Mouse (Mus musculus): ENCODE data around the gene Bri3bp. TPM values are rescaled to one million over a fixed set of nuclear protein-coding genes. Genes with fewer than 3 reads are reported as not detected.

Gene Bri3bp
- polyA plus RNA-seq, 1 experiment: 24.8 TPM

DNA sequence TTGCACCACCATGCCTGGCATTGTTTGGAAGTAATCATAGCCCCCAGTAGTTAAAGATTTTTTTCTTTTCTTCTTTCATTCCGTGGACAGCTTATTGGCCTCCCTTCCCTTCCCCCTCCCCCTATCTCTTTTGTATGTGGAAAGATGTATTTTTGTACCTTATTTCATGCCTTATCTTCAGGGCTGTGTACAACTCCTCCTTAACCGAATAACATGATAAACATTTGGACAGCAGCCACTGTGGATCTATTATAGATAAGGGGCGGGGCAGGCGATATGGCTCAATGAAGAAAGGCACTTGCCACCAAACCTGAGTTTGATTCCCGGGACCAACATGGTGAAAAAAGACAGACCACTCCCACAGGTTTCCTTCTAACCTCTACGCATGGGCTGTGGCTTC is 16.2 kb downstream of the Bri3bp start:
- Histone ChIP-seq H3K4me2 (ENCODE audit: low read depth) (no peak overlapping the region), H3K27me3 (ENCODE audit: control insufficient read depth, insufficient read depth, insufficient read length) (no peaks in the 10 kb centered on the region), H3K4me3 (no peak overlapping the region), H3K36me3 (ENCODE audit: control insufficient read depth, insufficient read depth) (peaks cover 11% of the 10 kb centered on the region), H3K79me2 (ENCODE audit: control insufficient read depth, insufficient read depth) (no peaks in the 10 kb centered on the region), H3ac (ENCODE audit: control insufficient read depth, insufficient read length) (no peak overlapping the region)
- TF ChIP-seq USF1 (IDR thresholded peaks at IDR 0.05; ENCODE audit: low read depth): no peak

DNA sequence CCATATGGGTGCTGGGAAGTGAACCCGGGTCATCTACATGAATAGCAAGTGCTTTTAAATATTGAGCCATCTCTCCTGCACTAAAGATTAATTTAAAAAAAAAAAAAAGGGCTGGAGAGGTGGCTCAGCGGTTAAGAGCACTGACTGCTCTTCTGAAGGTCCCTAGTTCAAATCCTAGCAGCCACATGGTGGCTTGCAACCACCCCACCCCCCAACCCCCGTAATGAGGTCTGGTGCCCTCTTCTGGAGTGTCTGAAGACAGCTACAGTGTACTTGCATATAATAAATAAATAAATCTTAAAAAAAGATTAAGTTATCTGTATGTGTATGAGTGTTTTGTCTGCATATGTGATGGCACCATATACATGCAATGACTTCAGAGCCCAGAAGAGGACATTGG is 19.2 kb downstream of the Bri3bp start:
- no peak for TF ChIP-seq MYOD1 (IDR thresholded peaks at IDR 0.05; ENCODE audit: control insufficient read depth in 1 of 3, insufficient read length in 2 of 3, low read depth in 2 of 3)

DNA sequence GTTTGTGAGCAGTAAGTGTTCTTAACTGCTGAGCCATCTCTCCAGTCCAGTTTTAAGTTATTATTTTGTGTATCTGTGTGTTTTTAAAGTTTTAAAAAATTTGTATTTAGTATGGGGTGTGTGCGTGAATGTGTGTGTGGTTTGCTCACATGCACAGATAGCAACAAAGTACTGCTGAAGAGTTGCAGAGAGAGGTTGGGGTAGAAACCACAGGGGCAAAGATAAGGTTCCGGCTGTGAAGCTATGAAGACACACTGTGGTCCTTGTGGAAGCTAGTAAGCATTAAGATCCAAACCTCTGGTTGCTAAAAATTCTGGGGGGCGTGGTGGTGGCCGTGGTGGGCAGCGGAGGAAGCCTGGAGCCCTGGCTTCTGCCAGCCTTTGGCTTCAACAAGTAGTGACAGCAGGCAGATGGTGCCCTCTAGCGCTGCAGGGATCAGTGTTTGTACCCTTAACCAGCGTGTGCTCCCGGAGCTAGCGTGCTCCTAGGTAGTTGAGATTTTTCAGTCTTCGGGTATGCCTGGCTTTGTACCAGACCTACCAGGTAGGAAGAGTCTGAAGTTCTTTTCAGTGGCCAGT is 20.6 kb downstream of the Bri3bp start:
- no peaks in the 10 kb centered on the region for H3K36me3 ChIP-seq (ENCODE audit: control insufficient read depth, insufficient read depth)
- no peaks in the 10 kb centered on the region for H3K27me3 ChIP-seq (ENCODE audit: control insufficient read depth, insufficient read depth, insufficient read length)
- H3K4me3 ChIP-seq: no peak overlapping the region
- H3K4me2 ChIP-seq (ENCODE audit: low read depth): no peak overlapping the region
- no peak overlapping the region for H3ac ChIP-seq (ENCODE audit: control insufficient read depth, insufficient read length)
- no peaks in the 10 kb centered on the region for H3K79me2 ChIP-seq (ENCODE audit: control insufficient read depth, insufficient read depth)
- no peak for TF ChIP-seq USF1 (IDR thresholded peaks at IDR 0.05; ENCODE audit: low read depth)
- TF ChIP-seq REST (IDR thresholded peaks at IDR 0.05; ENCODE audit: insufficient read depth, insufficient read length): no peak
- TF ChIP-seq E2F4 (IDR thresholded peaks at IDR 0.05; ENCODE audit: insufficient read depth): no peak
- peak; percentile 67 for TF ChIP-seq POLR2AphosphoS2 (IDR thresholded peaks at IDR 0.05; ENCODE audit: insufficient read length, low read depth)
- no peak for TF ChIP-seq CEBPB (IDR thresholded peaks at IDR 0.05; ENCODE audit: insufficient read depth, poor library complexity, severe bottlenecking)

More for the DNA sequence above, 19.2 kb downstream of the Bri3bp start:
- H3ac ChIP-seq (ENCODE audit: control insufficient read depth, insufficient read length): no peak overlapping the region
- H3K79me2 ChIP-seq (ENCODE audit: control insufficient read depth, insufficient read depth): no peaks in the 10 kb centered on the region
- no peak overlapping the region for H3K4me2 ChIP-seq (ENCODE audit: low read depth)
- H3K36me3 ChIP-seq (ENCODE audit: control insufficient read depth, insufficient read depth): peaks cover 2% of the 10 kb centered on the region
- no peak overlapping the region for H3K4me3 ChIP-seq
- no peaks in the 10 kb centered on the region for H3K27me3 ChIP-seq (ENCODE audit: control insufficient read depth, insufficient read depth, insufficient read length)

DNA sequence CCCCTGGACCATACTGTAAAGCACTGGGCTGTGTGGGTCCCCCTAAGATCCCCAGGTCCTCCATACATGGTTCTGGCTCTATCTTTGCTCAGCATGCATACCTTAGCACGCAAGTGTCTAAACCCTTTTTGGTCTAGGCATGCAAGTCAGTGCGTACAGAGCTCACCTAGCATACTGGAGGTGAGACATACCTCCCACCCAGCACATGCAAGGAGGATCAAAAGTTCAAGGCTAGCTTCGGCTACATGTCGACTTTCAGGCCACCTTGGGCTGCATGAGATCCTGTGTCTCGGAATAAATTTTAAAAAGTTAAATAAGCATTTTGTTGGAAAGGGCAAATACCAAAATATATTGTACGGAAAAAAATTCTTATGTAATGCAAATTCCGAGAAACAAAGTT is 23.8 kb downstream of the Bri3bp start:
- no peaks in the 10 kb centered on the region for H3K36me3 ChIP-seq (ENCODE audit: control insufficient read depth, insufficient read depth)
- no peak overlapping the region for H3ac ChIP-seq (ENCODE audit: control insufficient read depth, insufficient read length)
- H3K27me3 ChIP-seq (ENCODE audit: control insufficient read depth, insufficient read depth, insufficient read length): no peaks in the 10 kb centered on the region
- no peaks in the 10 kb centered on the region for H3K79me2 ChIP-seq (ENCODE audit: control insufficient read depth, insufficient read depth)
- H3K4me2 ChIP-seq (ENCODE audit: low read depth): peak overlapping the region; percentile 80
- TF ChIP-seq REST (IDR thresholded peaks at IDR 0.05; ENCODE audit: insufficient read depth, insufficient read length) (no peak), CEBPB (IDR thresholded peaks at IDR 0.05; ENCODE audit: insufficient read depth, poor library complexity, severe bottlenecking) (no peak), MYOD1 (IDR thresholded peaks at IDR 0.05; ENCODE audit: control insufficient read depth in 1 of 3, insufficient read length in 2 of 3, low read depth in 2 of 3) (no peak), TCF3 (IDR thresholded peaks at IDR 0.05; ENCODE audit: insufficient read length, low read depth) (no peak), USF1 (IDR thresholded peaks at IDR 0.05; ENCODE audit: low read depth) (no peak), POLR2AphosphoS2 (IDR thresholded peaks at IDR 0.05; ENCODE audit: insufficient read length, low read depth) (no peak), SRF (IDR thresholded peaks at IDR 0.05; ENCODE audit: control insufficient read depth, insufficient read length, low read depth) (no peak), POLR2A (IDR thresholded peaks at IDR 0.05; ENCODE audit: insufficient read length, low read depth) (no peak), TCF12 (IDR thresholded peaks at IDR 0.05; ENCODE audit: insufficient read depth, poor library complexity, severe bottlenecking) (no peak), MAX (IDR thresholded peaks at IDR 0.05; ENCODE audit: low read depth) (no peak), MYOG (IDR thresholded peaks at IDR 0.05; ENCODE audit: control insufficient read depth in 1 of 3, insufficient read depth in 1 of 3, insufficient read length in 2 of 3, low read depth in 2 of 3) (no peak), E2F4 (IDR thresholded peaks at IDR 0.05; ENCODE audit: insufficient read depth) (no peak)
- peak overlapping the region; percentile 18 for H3K4me3 ChIP-seq

DNA sequence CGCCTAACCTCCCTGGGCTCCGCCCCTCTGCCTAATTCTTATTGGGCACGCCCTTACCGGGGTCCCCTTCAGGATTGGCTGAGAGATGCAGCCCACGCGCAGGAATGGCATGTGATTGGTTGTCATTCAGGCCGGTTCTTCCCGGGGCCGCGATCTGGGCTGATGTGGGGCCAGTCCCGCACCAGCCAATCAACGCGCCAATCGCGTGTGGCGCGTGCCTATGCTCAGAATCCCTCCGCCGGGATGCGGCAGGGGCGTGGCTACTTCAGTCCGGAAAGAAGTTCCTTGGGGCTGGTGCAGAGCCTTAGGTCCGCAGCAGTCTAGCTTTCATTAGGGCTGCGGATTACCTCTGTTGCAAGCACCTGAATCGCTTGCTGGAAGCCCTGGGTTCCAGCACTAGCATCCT is 24.3 kb downstream of the Bri3bp start:
- peak overlapping the region; percentile 80 for H3K4me2 ChIP-seq (ENCODE audit: low read depth)
- H3K27me3 ChIP-seq (ENCODE audit: control insufficient read depth, insufficient read depth, insufficient read length): no peaks in the 10 kb centered on the region
- no peaks in the 10 kb centered on the region for H3K79me2 ChIP-seq (ENCODE audit: control insufficient read depth, insufficient read depth)
- TF ChIP-seq MAX (IDR thresholded peaks at IDR 0.05; ENCODE audit: low read depth): no peak
- TF ChIP-seq USF1 (IDR thresholded peaks at IDR 0.05; ENCODE audit: low read depth): peak; percentile 47
- peak in 1 of 3 experiments; percentile 25 for TF ChIP-seq MYOG (IDR thresholded peaks at IDR 0.05; ENCODE audit: control insufficient read depth in 1 of 3, insufficient read depth in 1 of 3, insufficient read length in 2 of 3, low read depth in 2 of 3)
- TF ChIP-seq CEBPB (IDR thresholded peaks at IDR 0.05; ENCODE audit: insufficient read depth, poor library complexity, severe bottlenecking): no peak
- TF ChIP-seq MYOD1 (IDR thresholded peaks at IDR 0.05; ENCODE audit: control insufficient read depth in 1 of 3, insufficient read length in 2 of 3, low read depth in 2 of 3): no peak
- peak; percentile 55 for TF ChIP-seq POLR2A (IDR thresholded peaks at IDR 0.05; ENCODE audit: insufficient read length, low read depth)
- TF ChIP-seq TCF3 (IDR thresholded peaks at IDR 0.05; ENCODE audit: insufficient read length, low read depth): no peak
- TF ChIP-seq E2F4 (IDR thresholded peaks at IDR 0.05; ENCODE audit: insufficient read depth): peak; percentile 50
- no peak for TF ChIP-seq REST (IDR thresholded peaks at IDR 0.05; ENCODE audit: insufficient read depth, insufficient read length)
- peak; percentile 32 for TF ChIP-seq SRF (IDR thresholded peaks at IDR 0.05; ENCODE audit: control insufficient read depth, insufficient read length, low read depth)
- peak; percentile 76 for TF ChIP-seq POLR2AphosphoS2 (IDR thresholded peaks at IDR 0.05; ENCODE audit: insufficient read length, low read depth)
- no peak for TF ChIP-seq TCF12 (IDR thresholded peaks at IDR 0.05; ENCODE audit: insufficient read depth, poor library complexity, severe bottlenecking)
- H3K4me3 ChIP-seq: peak overlapping the region; percentile 18
- H3K36me3 ChIP-seq (ENCODE audit: control insufficient read depth, insufficient read depth): no peaks in the 10 kb centered on the region
- H3ac ChIP-seq (ENCODE audit: control insufficient read depth, insufficient read length): no peak overlapping the region

Measured in myocyte (in vitro differentiated cells).